Mouse (Mus musculus) CD4-positive naive resting alpha-beta T cell, adult 76 days (primary cell): ENCODE data around the gene Mrpl48. TPM values are rescaled to one million over a fixed set of nuclear protein-coding genes. Genes with fewer than 3 reads are reported as not detected.

Experiments used
- total RNA-seq: library from RNA; stranded (reverse); gene quantifications from one replicate; pipeline ENCODE4 v1.2.4, GENCODE M21; 2023

Mrpl48 gene
- 36.1 TPM for total RNA-seq

DNA sequence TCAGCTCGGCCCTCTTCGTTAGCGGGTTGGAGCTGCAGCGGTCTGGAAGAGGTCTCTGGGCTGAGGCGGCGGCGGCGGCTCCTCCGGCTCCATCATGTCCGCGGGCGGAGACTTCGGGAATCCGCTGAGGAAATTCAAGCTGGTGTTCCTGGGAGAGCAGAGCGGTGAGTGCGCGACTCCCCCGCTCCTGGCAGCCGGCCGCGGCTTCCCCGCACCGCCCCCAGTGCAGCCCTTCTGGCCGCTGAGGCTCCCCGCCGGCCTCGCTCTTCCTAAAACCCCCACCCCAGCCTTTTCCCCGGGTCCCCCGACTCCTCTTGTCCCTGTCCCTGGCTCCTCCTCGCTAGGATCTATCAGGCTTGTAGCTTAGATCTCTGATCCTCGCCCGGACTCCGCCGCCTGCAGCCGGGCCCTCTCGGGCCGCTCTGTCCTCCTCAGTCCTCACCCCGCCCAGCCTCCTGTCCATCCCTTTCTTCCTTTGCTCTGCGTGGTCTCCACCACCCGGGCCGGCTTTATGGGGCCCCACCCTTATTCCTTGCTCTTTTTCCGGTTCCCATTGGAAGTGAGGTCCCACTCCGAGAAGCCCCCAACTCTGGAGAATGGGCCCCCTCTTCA is at the start of gene Mrpl48:
Mrpl48 (minus strand) TSS at position 172 of the 612 bp plus-strand sequence.

DNA sequence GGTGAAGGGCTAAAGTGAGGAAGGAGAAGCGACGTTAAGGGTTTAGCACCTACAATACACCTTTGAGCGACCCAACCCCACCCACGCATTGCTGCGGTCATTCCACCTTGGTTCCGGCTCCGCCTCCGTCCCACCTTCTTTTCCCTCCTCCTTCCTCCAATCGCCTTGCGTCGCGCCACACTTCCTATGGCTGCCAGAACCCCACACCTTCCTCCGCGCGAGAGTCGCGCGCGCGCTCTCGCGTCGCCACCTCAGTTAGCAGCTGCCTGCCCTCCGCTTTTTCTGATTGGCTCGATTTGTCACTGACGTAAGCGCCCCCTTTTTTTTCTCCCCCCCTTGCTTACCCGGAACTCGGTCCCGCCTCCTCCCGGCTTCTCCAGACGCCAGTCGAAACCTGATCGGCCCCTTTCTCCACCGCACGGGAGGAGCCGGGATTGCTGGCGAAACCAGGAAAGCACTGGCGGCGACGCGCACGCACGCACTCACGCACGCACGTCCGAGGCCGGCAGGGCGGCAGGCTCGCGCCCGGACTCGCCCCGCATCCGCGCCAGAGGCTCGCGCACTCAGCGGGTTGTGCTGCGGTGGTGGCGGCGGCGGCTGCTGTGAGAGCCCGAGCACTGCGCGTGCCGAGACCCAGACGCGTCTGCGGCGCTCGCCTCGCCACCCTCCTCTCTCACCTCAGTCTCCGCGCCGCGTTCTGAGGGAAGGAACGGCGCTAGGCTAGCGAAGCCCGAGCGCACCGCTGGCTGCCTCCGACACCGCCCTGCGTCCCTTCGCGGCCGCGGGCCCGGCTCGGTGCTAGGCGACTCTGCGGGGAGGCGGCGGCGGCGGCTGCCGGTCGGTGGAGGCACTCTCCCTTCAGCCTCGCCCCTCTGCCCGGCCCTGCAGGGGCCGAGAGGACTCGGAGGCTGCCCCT is 629 bp downstream of the Mrpl48 start, which contains the start of gene Rab6a:
Rab6a (plus strand) TSS at position 197 of the 916 bp plus-strand sequence.

DNA sequence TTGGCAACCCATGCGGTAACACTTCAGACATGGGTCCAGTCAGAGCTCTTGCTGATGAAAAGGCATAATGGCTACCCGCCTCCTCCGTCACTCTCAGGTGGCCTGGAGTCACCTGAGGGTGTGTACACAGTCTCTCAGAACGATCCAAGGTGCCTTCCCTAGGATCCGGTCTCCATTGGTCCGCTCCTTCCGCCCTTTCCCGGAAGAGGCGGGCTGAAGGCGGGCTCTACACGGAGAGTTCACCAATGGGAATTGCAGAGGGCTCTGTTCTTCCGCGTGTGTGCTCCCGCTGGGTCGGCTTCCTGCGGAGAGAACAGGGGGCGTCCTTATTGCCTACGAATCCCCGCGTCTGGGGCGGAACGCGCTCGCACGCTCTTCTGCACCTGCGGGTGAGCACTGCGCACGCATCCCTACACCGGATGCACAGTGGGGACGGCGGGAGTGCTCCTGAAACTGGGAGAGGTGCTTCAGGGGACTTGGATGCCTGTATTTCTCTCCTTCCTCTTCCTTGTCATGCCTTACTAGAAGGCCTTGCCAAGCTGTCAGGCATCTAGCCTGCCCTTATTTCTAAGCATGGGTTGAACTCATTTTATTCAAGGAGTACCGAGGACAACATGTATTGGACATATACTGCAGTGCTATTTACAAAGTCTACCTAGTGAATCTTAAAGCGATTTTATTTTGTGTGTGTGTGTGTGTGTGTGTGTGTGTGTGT is 71.1 kb downstream of the Mrpl48 start, which contains the start of gene Coa4:
Coa4 (plus strand) TSS at position 268 of the 715 bp plus-strand sequence.

DNA sequence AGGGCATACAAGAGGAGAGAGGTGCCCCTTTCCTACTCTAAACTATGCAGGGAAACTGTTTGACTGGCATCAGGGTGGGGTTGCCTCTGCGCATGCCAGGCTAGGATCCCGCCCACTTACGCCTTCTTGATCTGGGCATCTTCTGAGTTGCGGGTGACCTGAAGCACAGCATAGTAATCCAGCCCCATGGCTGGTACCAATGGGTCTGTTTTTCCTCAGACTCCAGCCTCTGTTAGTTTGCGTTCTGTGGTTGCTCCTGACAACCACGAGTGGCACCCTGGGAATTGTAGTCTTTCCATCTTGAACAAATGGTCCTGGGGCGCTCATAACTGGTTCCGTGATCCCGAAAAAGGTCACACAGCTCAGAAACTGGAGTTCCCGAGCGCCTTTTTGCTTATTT is 93.5 kb downstream of the Mrpl48 start, which contains the start of gene Dnajb13:
Dnajb13 (minus strand) TSS at position 388 of the 400 bp plus-strand sequence.

Other genes starting within 250 kb of the Mrpl48 start
- gene C2cd3, start 236.1 kb downstream of the Mrpl48 start, total RNA-seq, result 68.1 TPM
- 57.1 TPM for gene Ppme1, start 236.0 kb downstream of the Mrpl48 start, total RNA-seq
- 0.47 TPM for gene Ucp3, start 135.3 kb downstream of the Mrpl48 start, total RNA-seq
- 710 TPM for gene Ucp2, start 115.0 kb downstream of the Mrpl48 start, total RNA-seq
- 2.9 TPM for gene Dnajb13, start 93.3 kb downstream of the Mrpl48 start, total RNA-seq
- 6.7 TPM for gene Coa4, start 71.2 kb downstream of the Mrpl48 start, total RNA-seq
- 61.5 TPM for gene Rab6a, start 891 bp downstream of the Mrpl48 start, total RNA-seq
- gene Plekhb1, start 54.1 kb upstream of the Mrpl48 start, total RNA-seq, result not detected
- gene Fam168a, start 98.3 kb upstream of the Mrpl48 start, total RNA-seq, result 49.7 TPM